Mouse (Mus musculus): ENCODE measurements at regions not wholly inside any gene's neighbourhood (a gene's known extent, or its start where the extent isn't known, plus 50 kb on each side); places are given as distances from the start of the nearest gene placed in this dataset.
"Not testable (repeated sequence)": the region's sequence is repeated elsewhere in the genome, so short reads cannot be mapped to it uniquely, and the experiment has no call there.

- DNase-seq (ENCODE audit: low spot score) = not testable (repeated sequence)
Observed at GRCm38 (mm10) chr4:79471013-79471412, 1259.3 kb upstream of the Ptprd start.

DNA sequence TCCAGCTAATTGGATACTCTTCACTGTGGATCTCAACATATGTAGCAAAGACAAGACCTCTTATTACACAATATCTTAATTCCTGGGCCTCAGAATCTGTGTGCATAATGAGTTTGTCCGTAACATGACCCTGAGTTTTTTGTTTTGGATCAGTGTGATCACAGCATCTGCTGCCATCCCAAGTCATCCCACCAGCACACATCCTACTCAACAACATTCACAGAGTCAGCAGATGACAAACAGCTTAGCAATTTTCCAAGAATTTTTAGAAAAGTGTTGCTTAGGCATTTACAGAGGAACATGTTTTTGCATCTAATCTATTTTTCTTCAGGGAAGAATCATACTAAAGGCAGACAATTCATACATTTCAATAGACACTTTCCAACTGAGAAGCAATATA lies 1251.8 kb upstream of the Ptprd start:
- DNase-seq (ENCODE audit: low spot score) = peak; percentile 0

Data from layer of hippocampus, adult 9-10 months (tissue).